Mouse (Mus musculus): Measurements from ENCODE around the gene Ifi47. TPM values are rescaled to one million over a fixed set of nuclear protein-coding genes. Genes with fewer than 3 reads are reported as not detected.

Ifi47 gene
- total RNA-seq, 1 experiment from 2014 or later = 68.1 TPM

DNA sequence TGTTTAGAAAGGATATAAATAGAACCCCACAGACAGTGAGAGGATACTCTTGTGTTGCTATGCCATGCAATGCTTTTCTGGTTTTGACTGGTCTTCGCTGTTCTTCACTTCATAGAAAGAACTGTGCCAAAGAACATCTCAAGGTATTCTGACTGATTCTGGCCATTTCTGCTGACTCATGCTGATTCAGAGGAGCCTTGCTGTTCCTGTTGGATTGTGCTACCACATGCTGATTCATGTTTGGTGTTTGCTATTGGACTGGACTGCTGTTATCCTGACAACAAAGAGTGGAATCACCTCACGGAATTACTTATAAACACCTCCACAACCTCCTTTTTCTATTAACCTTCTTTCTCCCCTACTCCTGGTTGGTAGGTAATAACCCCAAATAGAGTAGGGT is 47.8 kb downstream of the Ifi47 start:
- ATAC-seq (replicated peaks; ENCODE audit: low read depth, poor library complexity, severe bottlenecking) = no peak

DNA sequence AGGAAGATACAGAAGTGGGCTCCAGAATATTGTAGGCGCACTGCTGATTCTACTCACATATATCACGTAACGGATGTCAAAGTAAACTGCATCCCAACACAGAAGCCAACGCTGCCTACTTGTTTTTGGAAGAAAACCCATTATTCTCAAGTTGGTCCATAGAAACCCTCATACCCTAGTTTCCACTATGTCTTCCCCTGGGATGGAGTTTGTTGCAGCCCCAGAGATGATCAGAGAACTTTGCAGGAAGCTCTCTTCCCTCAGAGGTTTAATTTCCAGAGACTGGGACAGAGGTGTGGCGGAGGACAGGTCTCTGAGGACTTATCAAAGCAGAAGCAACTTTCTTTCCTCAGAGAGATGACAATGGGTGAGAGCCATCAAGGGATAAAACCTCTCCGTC is 65.6 kb downstream of the Ifi47 start, which contains the start of gene Olfr1395:
Gene Olfr1395, plus strand, starts transcription at position 301 of the 400 bp plus-strand sequence.
- no peak for ATAC-seq (replicated peaks; ENCODE audit: low read depth, poor library complexity, severe bottlenecking)

Other genes with a start within 250 kb of the Ifi47 start
- 48.6 and 64.4 TPM in 2 replicates for gene Gm12184, start 249.9 kb upstream of the Ifi47 start, total RNA-seq (2017)
- 49.1 and 58.2 TPM in 2 replicates for gene Irgm1, start 204.9 kb upstream of the Ifi47 start, total RNA-seq (2017)
- gene Gm5431, start 174.4 kb upstream of the Ifi47 start, total RNA-seq (2017) = 0.59 and 1.5 TPM in 2 replicates
- 60.6 and 73.1 TPM in 2 replicates for gene Psme2b, start 130.4 kb upstream of the Ifi47 start, total RNA-seq (2017)
- 3.0 and 4.1 TPM in 2 replicates for gene Olfr56, start 97.7 kb upstream of the Ifi47 start, total RNA-seq (2017)
- 6.5 and 15.8 TPM in 2 replicates for gene 9930111J21Rik1, start 97.2 kb upstream of the Ifi47 start, total RNA-seq (2017)
- 1.2 and 6.7 TPM in 2 replicates for gene Gm12185, start 84.4 kb upstream of the Ifi47 start, total RNA-seq (2017)
- 11.0 and 21.7 TPM in 2 replicates for gene Tgtp1, start 82.4 kb upstream of the Ifi47 start, total RNA-seq (2017)
- gene 9930111J21Rik2, start 25.3 kb upstream of the Ifi47 start, total RNA-seq (2017) = 22.4 and 24.8 TPM in 2 replicates
- 190 and 320 TPM in 2 replicates for gene Tgtp2, start 12.4 kb upstream of the Ifi47 start, total RNA-seq (2017)
- not detected in 2 replicates for gene Olfr1396, start 38.3 kb downstream of the Ifi47 start, total RNA-seq (2017)
- gene Olfr1395, start 65.7 kb downstream of the Ifi47 start, total RNA-seq (2017) = not detected in 2 replicates
- not detected in 2 replicates for gene Olfr1394, start 77.8 kb downstream of the Ifi47 start, total RNA-seq (2017)
- gene Btnl9, start 110.6 kb downstream of the Ifi47 start, total RNA-seq (2017) = 11.1 and 13.6 TPM in 2 replicates
- 149 and 168 TPM in 2 replicates for gene Zfp62, start 126.7 kb downstream of the Ifi47 start, total RNA-seq (2017)
- gene Mgat1, start 167.6 kb downstream of the Ifi47 start, total RNA-seq (2017) = 54.5 and 81.2 TPM in 2 replicates
- gene Olfr1393, start 201.7 kb downstream of the Ifi47 start, total RNA-seq (2017) = not detected in 2 replicates
- gene Olfr1392, start 208.7 kb downstream of the Ifi47 start, total RNA-seq (2017) = not detected in 2 replicates
- gene Olfr10, start 228.2 kb downstream of the Ifi47 start, total RNA-seq (2017) = not detected in 2 replicates
- gene Olfr1391, start 246.2 kb downstream of the Ifi47 start, total RNA-seq (2017) = not detected in 2 replicates